Mouse (Mus musculus) embryonic stem cell, embryonic (primary cell): Measurements from ENCODE around the gene Fads6.

Source experiments
- CTCF ChIA-PET, 4 experiments: fragments of 300-600 bp in 2 of 4; fragments of 350-600 bp in 2 of 4; sonication (Branson Sonifier 250); formaldehyde crosslinking; loops; one replicate each; lab custom pipeline; 2022; ENCODE audit warnings: inconsistent platforms in 2 of 4; lab: Charles Lee
- POLR2A ChIA-PET, 4 experiments: fragments of 300-600 bp in 2 of 4; fragments of 350-600 bp in 2 of 4; sonication (Branson Sonifier 250); formaldehyde crosslinking; loops; one replicate each; lab custom pipeline; 2022; ENCODE audit warnings: antibody characterized with exemption in 4 of 4, inconsistent platforms in 1 of 4; lab: Charles Lee

The Fads6 gene

GRCm38 (mm10) chr11:115264862-115265668, 32.4 kb downstream of the Fads6 start:
- ChIA-PET CTCF (interaction anchor here (0.6 to 10.0 kb wide), 30 partner anchors 12 to 182 kb away, joined by 3 to 122 read pairs (median 4); partner anchors contain the start of genes Fdxr (in 2 of the 4) and Slc9a3r1 (in 2 of the 4)), POLR2A (interaction anchor here in 3 of 4 experiments (0.6 to 5.0 kb wide), 28 partner anchors 10 to 593 kb away, joined by 3 to 42 read pairs (median 4); partner anchors contain the start of genes Fdxr (in 3 of the 3), Nat9 (in 1 of the 3) and Tmem104 (in 1 of the 3))

GRCm38 (mm10) chr11:115264136-115264861, 33.2 kb downstream of the Fads6 start:
- ChIA-PET POLR2A (interaction anchor here in 3 of 4 experiments (0.6 to 5.0 kb wide), 12 partner anchors 12 to 161 kb away, joined by 3 to 29 read pairs (median 4); partner anchors contain the start of gene Fdxr (in 2 of the 3)), CTCF (interaction anchor here (0.6 to 10.0 kb wide), 15 partner anchors 13 to 181 kb away, joined by 3 to 122 read pairs (median 21); partner anchors contain the start of genes Fdxr (in 1 of the 4) and Slc9a3r1 (in 1 of the 4))

- CTCF ChIA-PET: interaction anchor here (0.5 to 9.2 kb wide), 10 partner anchors 12 to 170 kb away, joined by 3 to 122 read pairs (median 11); partner anchors contain the start of gene Fdxr (in 1 of the 4)
- POLR2A ChIA-PET: interaction anchor here in 3 of 4 experiments (0.8 to 3.4 kb wide), 14 partner anchors 12 to 100 kb away, joined by 3 to 29 read pairs (median 6); partner anchors contain the start of genes Fdxr (in 2 of the 3) and Slc9a3r1 (in 1 of the 3)
Observed at GRCm38 (mm10) chr11:115262954-115263353, 34.5 kb downstream of the Fads6 start.

- CTCF ChIA-PET: interaction anchor here (0.9 to 2.0 kb wide), 6 partner anchors 30 to 64 kb away, joined by 3 to 8 read pairs (median 4); no protein-coding TSS in a partner anchor
- POLR2A ChIA-PET: interaction anchor here in 3 of 4 experiments (0.6 to 3.8 kb wide), 12 partner anchors 8 to 155 kb away, joined by 3 to 13 read pairs (median 4); partner anchors contain the start of genes Fdxr (in 2 of the 3) and Grin2c (in 1 of the 3)
Observed at GRCm38 (mm10) chr11:115259134-115259533, 38.3 kb downstream of the Fads6 start.

- POLR2A ChIA-PET: interaction anchor here in 3 of 4 experiments (0.6 to 3.8 kb wide), 26 partner anchors 8 to 538 kb away, joined by 3 to 13 read pairs (median 4); partner anchors contain the start of genes Fdxr (in 2 of the 3) and Grin2c (in 1 of the 3)
- CTCF ChIA-PET: interaction anchor here (0.6 to 2.0 kb wide), 16 partner anchors 8 to 174 kb away, joined by 3 to 14 read pairs (median 5); partner anchors contain the start of genes Fdxr (in 1 of the 4) and Grin2c (in 1 of the 4)
Observed at GRCm38 (mm10) chr11:115257775-115258510, 39.5 kb downstream of the Fads6 start.

- ChIA-PET CTCF (interaction anchor here (0.6 to 1.7 kb wide), 17 partner anchors 11 to 98 kb away, joined by 3 to 16 read pairs (median 3); partner anchors contain the start of gene Slc9a3r1 (in 1 of the 4)), POLR2A (interaction anchor here in 3 of 4 experiments (0.5 to 9.6 kb wide), 38 partner anchors 8 to 1359 kb away, joined by 3 to 179 read pairs (median 4); partner anchors contain the start of genes Grin2c (in 3 of the 3), Fdxr (in 2 of the 3), Armc7 (in 1 of the 3) and Fads6 (in 1 of the 3))
Observed at GRCm38 (mm10) chr11:115251258-115251657, 46.2 kb downstream of the Fads6 start.

GRCm38 (mm10) chr11:115250405-115251090, 46.9 kb downstream of the Fads6 start:
- ChIA-PET POLR2A (interaction anchor here in 3 of 4 experiments (0.5 to 9.6 kb wide), 44 partner anchors 8 to 1359 kb away, joined by 3 to 179 read pairs (median 4); partner anchors contain the start of genes Fdxr (in 3 of the 3), Grin2c (in 3 of the 3), Armc7 (in 1 of the 3) and Caskin2 (in 1 of the 3)), CTCF (interaction anchor here in 3 of 4 experiments (0.7 to 2.1 kb wide), 17 partner anchors 12 to 381 kb away, joined by 3 to 16 read pairs (median 4); partner anchors contain the start of genes Grin2c (in 1 of the 3) and Slc9a3r1 (in 1 of the 3))

GRCm38 (mm10) chr11:115249721-115250404, 47.6 kb downstream of the Fads6 start:
- POLR2A ChIA-PET: interaction anchor here in 3 of 4 experiments (0.5 to 9.6 kb wide), 31 partner anchors 9 to 775 kb away, joined by 3 to 179 read pairs (median 6); partner anchors contain the start of genes Fdxr (in 3 of the 3), Grin2c (in 2 of the 3), Fads6 (in 1 of the 3) and Nat9 (in 1 of the 3)
- CTCF ChIA-PET: interaction anchor here in 3 of 4 experiments (1.1 to 3.6 kb wide), 12 partner anchors 13 to 104 kb away, joined by 3 to 20 read pairs (median 4); partner anchors contain the start of genes Grin2c (in 1 of the 3) and Slc9a3r1 (in 1 of the 3)

- POLR2A ChIA-PET: interaction anchor here in 3 of 4 experiments (0.6 to 9.6 kb wide), 16 partner anchors 10 to 68 kb away, joined by 3 to 179 read pairs (median 6); partner anchors contain the start of gene Fdxr (in 2 of the 3)
- CTCF ChIA-PET: interaction anchor here in 3 of 4 experiments (0.5 to 3.6 kb wide), 6 partner anchors 12 to 628 kb away, joined by 3 to 20 read pairs (median 6); no protein-coding TSS in a partner anchor
Observed at GRCm38 (mm10) chr11:115247945-115248344, 49.5 kb downstream of the Fads6 start.

GRCm38 (mm10) chr11:115247240-115247639, 50.2 kb downstream of the Fads6 start:
- CTCF ChIA-PET: interaction anchor here (0.6 to 3.6 kb wide), 16 partner anchors 14 to 628 kb away, joined by 3 to 20 read pairs (median 4); no protein-coding TSS in a partner anchor
- POLR2A ChIA-PET: interaction anchor here (0.6 to 9.6 kb wide), 34 partner anchors 9 to 182 kb away, joined by 3 to 179 read pairs (median 4); partner anchors contain the start of genes Fdxr (in 2 of the 4) and Cdr2l (in 1 of the 4)

GRCm38 (mm10) chr11:115246386-115246785, 51.1 kb downstream of the Fads6 start:
- ChIA-PET POLR2A (interaction anchor here (0.6 to 9.6 kb wide), 25 partner anchors 9 to 137 kb away, joined by 3 to 179 read pairs (median 5); partner anchors contain the start of genes Fdxr (in 3 of the 4) and Cdr2l (in 1 of the 4)), CTCF (interaction anchor here (0.5 to 3.6 kb wide), 17 partner anchors 15 to 1206 kb away, joined by 3 to 20 read pairs (median 4); no protein-coding TSS in a partner anchor)

GRCm38 (mm10) chr11:115244840-115245239, 52.6 kb downstream of the Fads6 start:
- CTCF ChIA-PET: interaction anchor here in 2 of 4 experiments (0.7 to 1.4 kb wide), 4 partner anchors 20 to 43 kb away, joined by 3 to 5 read pairs (median 4); no protein-coding TSS in a partner anchor
- POLR2A ChIA-PET: interaction anchor here in 2 of 4 experiments (0.6 to 9.6 kb wide), 6 partner anchors 14 to 367 kb away, joined by 3 to 179 read pairs (median 5); partner anchors contain the start of gene Fdxr (in 2 of the 2)

GRCm38 (mm10) chr11:115243783-115244182, 53.7 kb downstream of the Fads6 start:
- CTCF ChIA-PET: interaction anchor here in 1 of 4 experiments (1.4 kb wide), 1 partner anchor 19 kb away, joined by 5 read pairs; no protein-coding TSS in a partner anchor
- POLR2A ChIA-PET: interaction anchor here in 2 of 4 experiments (1.1 to 9.6 kb wide), 3 partner anchors 15 to 33 kb away, joined by 3 to 179 read pairs (median 6); partner anchors contain the start of gene Fdxr (in 1 of the 2)

- POLR2A ChIA-PET: interaction anchor here in 2 of 4 experiments (0.8 to 1.3 kb wide), 3 partner anchors 14 to 40 kb away, joined by 3 read pairs; no protein-coding TSS in a partner anchor
- CTCF ChIA-PET: no interaction called here
Observed at GRCm38 (mm10) chr11:115242746-115243145, 54.7 kb downstream of the Fads6 start.
